Mouse (Mus musculus): ENCODE results near the gene Plg.

The Plg gene

DNA sequence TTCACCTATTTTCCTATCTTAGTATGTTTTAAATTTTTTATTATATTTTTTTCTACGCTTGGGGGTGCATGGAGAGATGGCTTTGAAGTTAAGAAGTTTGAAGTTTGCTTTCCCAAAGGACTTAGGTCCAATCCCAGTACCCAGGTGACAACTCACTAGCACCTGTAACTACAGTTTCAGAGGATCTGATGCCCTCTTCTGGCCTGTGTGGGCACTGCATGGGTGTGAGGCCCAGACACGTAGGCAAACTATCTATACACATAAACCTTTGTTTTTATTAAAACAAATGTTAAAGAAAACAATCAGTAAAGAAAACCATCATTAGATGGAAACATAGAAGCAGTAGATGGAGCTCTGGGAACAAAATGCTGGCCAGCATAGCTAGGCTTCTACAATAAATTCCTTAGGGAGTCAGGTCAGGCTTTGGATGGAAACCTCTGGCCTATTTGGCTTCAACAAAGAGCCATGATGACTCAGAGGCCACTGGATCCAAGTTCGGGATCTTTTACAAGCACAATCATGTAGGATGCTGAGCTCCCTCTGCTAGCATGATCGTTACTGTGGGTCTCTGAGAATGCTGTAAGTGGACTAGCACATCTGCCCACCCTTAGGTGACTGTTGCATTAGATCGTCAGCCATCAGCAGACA is 76.9 kb downstream of the Plg start:
- peak; percentile 58 to 60 for DNase-seq

DNA sequence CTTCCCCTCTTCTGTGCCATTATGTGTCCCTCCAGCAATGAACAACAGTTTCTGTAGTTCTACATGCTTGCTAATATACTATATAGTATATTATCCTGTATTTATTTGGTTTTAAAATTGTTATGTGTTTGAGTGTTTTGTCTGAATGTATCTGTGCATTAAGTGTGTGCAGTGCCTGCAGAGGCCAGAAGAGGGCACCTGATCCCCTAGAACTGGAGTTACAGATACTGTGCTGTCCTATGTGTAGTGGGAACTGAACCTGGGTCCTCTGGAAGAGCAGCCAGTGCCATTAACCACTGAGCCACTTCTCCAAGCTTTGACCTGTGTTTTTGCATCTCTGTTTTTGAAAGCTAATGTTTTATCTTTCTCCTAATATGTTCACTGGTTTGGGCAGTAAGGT is 82.8 kb downstream of the Plg start:
- DNase-seq = no peak

DNA sequence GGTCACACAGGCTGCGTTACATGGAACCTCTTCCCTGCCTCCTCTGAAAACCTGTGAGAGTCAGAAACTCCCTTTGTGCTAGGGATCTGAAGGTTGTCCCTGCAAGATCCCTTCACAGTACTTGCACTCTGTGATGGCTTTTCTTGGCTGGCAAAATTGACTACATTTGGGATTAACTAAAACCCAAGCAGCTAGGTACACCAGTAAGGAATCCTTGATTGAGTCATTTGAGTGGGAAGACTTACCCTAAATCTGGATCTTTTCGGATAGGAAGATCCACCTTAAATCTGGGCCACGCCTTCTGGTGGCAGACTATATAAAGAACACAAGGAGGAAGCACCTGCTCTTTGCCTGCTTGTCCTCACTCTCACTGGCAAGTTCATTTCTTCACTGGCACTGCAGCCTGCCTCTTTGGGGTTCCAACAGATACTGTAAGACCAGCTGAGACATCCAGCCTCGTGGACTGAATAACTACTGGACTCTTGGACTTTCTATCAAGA is 88.1 kb downstream of the Plg start:
- no peak for DNase-seq

DNA sequence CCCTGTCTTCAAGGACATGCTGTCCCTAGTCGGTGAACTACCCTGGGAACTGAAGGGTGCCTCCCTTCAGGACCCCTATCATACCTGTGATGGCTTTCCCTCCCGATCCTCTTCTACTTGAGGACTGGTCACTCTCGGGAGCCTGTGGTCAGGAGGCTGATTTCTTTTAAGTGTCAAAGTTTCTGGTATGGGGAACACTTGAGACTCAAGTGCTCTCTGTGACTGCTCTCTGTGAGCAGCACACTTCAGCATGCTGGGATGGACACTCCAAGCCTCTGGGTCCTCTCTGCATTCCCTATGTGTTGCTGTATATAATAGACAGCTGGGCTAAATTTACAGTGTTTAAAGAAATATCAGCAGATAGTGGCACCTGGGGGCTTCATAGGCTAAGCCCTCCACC is 89.2 kb downstream of the Plg start:
- DNase-seq = no peak

DNA sequence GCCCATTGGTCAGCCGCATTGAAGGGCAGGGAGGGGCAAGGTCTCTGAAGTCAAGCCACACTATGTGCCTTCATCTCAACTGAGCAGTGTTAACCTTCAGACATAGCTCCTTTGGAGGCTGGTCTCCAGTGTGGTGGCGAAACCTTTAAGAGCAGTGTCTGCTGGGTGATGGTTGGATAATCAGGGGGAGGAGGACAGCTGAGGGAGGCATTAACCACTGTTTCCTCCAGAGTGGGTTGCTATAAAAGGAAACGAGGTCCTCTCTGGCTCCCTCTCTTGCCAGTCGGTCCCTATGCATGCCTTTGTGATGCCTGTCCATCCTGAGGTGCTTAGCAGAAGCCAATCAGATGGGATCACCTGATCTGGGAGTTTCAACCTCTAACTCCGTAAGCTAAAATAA is 90.3 kb downstream of the Plg start:
- no peak for DNase-seq
